Mouse (Mus musculus): ENCODE data around the gene Sppl2b. TPM values are rescaled to one million over a fixed set of nuclear protein-coding genes. Genes with fewer than 3 reads are reported as not detected.

The Sppl2b gene
- 18.4 TPM for polyA plus RNA-seq (2017; shearing (Covaris generic))

DNA sequence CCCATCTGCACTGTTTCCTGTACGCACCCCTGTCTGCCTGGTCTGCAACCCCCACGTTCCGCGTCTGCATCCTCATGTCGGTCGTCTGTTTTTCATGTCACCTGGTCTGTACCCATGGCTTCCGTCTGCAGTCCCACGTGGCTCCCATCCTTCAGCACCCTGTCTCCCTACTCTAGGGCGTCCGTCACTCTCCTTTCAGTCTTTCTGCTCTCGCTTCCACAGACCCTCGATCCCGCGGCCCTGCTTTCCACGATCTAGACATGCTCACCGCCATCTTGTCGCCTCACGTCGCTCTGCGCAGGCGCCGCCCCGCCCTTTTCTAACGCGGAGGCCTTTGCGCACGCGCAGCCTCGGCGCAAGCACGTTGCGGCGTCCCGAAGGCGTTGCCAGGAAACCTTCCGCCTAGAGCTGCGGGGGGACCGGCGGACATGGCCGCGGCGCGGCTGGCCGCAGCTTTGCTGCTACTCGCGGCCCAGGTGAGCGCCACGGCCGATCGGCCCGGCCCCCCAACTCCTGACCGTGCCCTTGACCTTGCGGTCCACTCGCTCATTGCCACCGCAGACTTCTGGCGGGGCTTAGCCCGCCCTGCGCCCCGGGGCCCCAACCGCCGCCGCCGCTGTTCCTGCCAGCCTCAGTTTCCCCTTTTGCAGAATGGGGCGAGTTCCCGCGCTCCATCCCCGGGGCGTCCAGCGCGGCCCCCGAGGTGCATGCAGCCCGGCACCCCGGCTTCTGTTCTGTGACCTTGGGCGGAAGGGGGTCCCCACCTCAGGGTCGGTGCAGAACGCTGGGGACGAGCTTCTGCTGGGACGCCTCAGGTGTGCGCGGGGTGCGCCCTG is at the start of gene Sppl2b, which contains the start of gene Lsm7:
TSS of gene Sppl2b (plus strand) at position 363 of the 836 bp plus-strand sequence.
TSS of gene Lsm7 (minus strand) at position 297 of the 836 bp plus-strand sequence.

DNA sequence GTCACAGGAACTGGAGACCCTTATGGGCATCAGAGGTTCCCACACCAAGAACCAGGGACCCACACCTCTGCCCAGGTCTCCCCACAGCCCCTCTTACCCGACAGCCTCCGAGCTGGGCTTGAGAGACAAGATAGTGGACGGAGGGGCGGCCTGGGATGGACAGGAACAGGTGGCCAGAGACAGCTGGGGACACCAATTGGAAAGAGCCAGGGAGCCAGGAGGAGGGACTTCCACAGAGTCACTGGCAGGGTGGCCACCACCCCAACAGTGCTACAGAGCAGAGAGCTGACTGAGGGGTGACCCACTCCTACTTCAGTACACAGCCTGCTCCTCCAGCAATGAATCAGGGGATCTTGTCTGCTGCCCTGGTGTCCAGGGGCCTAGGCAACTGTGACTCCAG is 41.7 kb upstream of the Sppl2b start, which contains the start of gene Jsrp1:
TSS of gene Jsrp1 (minus strand) at position 133 of the 400 bp plus-strand sequence.

DNA sequence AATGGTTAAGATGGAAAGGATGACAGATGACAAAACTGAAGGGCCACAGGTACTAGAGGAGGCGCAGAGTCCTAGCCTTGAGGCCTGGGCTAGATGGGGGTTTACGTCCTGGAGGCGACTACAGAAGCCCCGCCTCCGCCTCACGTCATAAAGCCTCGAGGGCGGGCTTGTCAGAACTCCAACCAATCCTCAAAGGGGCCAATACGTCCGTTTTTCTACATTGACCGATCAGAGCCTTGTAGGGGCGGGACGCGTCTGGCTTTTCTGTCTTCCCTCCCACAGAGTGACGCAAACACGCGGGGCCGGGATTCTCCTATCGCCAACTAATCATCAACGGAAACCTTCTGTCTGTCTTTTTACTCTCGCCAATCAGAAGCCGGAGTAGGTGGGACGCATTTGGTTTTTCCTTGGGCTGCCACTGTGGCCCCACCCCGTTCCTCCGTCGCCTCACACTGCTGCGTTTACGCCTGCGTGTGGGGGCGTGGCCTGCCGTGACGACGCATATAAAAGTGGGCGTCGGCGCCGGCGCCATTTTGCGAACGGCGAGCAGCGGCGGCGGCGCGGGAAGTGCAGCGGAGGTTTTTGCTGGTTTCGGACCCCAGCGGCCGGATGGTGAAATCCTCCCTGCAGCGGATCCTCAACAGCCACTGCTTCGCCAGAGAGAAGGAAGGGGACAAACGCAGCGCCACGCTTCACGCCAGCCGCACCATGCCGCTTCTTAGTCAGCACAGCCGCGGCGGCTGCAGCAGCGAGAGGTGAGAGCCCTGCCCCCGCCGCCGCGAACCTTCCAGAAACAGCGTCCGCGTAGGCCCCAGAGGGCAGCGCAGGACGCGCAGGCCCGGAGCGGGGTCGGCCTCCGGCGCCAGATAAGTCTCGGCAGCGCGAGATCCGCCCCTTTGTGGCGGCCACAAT is 28.7 kb upstream of the Sppl2b start, which contains the start of gene Oaz1:
TSS of gene Oaz1 (plus strand) at position 506 of the 912 bp plus-strand sequence.

DNA sequence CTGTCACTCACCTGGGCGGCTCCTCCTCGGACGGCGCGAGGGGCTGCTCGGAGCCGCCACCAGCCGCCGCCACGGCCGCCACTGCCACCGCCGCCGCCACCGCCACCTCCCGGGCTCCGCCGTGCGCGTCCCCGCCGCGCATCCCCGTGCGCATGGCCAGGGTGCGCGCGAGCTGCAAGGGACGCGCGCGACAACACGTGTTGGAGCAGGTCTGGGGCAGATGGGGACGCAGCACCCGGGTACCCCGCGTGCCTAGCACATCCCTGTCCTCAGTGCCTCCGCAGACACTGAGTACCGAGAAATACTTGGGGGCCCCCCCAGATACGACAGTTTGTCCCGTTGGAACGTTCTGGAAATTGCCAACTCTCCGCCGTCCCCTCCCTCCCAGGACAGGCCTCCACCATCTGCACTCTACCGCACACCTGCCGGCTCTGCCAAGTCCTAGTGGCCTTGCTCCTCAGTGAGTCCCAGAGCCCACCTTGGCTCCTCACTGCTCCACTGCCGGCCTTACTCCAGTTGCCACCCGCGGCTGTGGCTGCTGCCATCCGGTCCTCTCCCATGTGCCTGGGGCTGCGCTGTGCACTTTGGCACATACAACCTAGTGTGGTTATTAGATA is 11.0 kb upstream of the Sppl2b start, which contains the start of gene Lingo3:
TSS of gene Lingo3 (minus strand) at position 109 of the 617 bp plus-strand sequence.

DNA sequence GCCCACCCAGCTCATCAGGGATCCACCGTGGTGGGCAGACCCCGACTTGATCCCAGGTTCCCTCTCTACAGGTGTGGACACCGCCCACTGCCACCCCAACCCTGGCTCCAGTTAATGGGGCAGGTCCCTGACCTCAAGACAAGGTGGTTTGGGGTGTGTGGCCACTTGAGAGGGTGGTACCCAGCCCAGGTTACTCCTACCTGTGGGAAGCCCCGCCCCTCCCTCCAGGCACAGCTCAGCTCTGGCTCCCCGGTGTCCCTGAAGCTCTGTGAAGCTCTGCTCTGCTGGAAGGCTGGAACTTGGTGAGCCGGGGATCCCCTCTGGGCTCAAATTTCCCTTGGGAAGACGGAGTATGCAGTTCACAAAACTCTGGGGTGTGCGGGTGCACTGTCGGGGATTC is 16.5 kb downstream of the Sppl2b start, which contains the start of gene Tmprss9:
TSS of gene Tmprss9 (plus strand) at position 268 of the 400 bp plus-strand sequence.

DNA sequence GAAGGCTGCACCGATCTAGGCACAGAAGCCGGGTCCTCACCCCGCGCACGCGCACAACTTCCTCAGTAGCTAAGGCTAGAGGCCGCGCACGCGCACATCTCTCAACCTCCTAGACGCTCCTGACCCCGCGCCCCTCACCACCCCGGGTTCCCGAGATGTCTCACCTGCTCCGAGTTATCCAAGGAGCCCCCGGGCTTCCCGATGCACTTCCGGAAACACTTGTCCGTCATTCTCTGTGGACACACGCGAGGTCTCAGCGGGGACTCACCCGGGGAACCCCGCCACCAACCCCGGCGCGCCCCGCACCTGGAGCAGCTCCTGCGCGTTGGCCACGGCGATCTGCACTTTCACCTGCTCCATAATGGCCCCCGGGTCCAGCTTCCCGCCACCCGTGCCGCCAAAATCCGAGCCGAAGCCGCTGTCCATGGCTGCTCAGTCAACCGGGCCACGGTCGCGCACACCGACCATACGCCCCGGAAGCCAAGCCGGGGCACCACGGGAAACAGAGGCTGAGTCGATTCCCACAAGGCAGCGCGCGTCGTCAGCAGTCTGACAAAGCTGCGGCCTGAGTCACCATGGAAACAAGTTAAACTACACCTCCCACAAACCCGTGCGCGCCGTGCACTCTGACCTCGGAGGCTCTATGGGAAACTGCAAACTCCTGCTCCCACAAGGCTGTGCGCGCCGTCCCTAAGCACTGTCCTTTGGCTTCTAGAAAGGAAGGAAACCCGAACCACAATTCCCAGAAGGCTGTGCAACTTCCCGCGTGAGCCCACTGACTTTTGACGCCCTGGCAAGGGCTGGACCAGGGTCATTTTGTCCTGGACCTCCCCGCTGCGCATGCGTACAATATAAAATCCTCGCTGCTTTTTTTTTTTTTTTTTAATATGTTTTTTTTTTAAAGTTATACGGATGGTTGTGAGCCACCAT is 45.5 kb downstream of the Sppl2b start, which contains the start of gene Timm13:
TSS of gene Timm13 (minus strand) at position 652 of the 930 bp plus-strand sequence.

DNA sequence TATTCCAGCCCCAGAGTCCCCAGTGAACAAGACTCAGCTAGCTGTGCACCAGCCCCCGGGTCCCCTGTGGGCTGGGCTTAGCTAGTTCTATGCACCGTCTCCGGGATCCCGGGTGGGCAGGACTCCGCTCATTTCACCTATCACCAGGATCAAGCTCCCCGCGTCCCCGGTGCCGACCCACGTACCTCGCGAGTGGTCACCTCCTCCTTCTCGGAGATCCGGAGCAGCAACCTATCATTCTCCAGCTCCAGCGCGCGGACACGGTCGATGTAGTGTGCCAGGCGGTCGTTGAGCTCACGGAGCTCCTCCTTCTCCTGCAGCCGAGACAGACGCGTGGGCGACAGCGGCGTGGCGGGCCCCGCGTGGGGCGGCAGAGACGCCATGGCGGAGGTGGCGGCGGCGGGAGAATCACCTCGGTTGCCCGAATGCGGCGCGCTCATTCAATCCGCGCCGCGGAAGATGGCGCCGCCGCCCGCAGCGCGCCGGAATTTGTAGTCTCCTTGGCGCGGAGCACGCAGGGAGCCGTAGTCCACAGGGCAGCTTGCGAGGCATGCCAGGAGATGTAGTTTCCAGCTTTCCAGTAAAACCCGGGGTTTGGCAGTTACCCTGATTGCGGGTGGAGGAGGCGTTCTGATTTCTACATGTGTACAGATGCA is 62.8 kb downstream of the Sppl2b start, which contains the start of gene Lmnb2:
TSS of gene Lmnb2 (minus strand) at position 467 of the 656 bp plus-strand sequence.

Other genes with a start within 250 kb of the Sppl2b start
- 14.3 TPM for gene Gm49322, start 249.3 kb upstream of the Sppl2b start, polyA plus RNA-seq (2017; shearing (Covaris generic))
- 338 TPM for gene Csnk1g2, start 232.4 kb upstream of the Sppl2b start, polyA plus RNA-seq (2017; shearing (Covaris generic))
- gene Btbd2, start 198.2 kb upstream of the Sppl2b start, polyA plus RNA-seq (2017; shearing (Covaris generic)): 16.0 TPM
- 200 TPM for gene Mknk2, start 177.2 kb upstream of the Sppl2b start, polyA plus RNA-seq (2017; shearing (Covaris generic))
- gene Mob3a, start 153.3 kb upstream of the Sppl2b start, polyA plus RNA-seq (2017; shearing (Covaris generic)): 123 TPM
- 72.1 TPM for gene Izumo4, start 153.1 kb upstream of the Sppl2b start, polyA plus RNA-seq (2017; shearing (Covaris generic))
- gene Ap3d1, start 113.0 kb upstream of the Sppl2b start, polyA plus RNA-seq (2017; shearing (Covaris generic)): 70.3 TPM
- gene Dot1l, start 100.1 kb upstream of the Sppl2b start, polyA plus RNA-seq (2017; shearing (Covaris generic)): 52.5 TPM
- gene Sf3a2, start 57.1 kb upstream of the Sppl2b start, polyA plus RNA-seq (2017; shearing (Covaris generic)): 57.5 TPM
- 202 TPM for gene Plekhj1, start 56.6 kb upstream of the Sppl2b start, polyA plus RNA-seq (2017; shearing (Covaris generic))
- gene Amh, start 50.0 kb upstream of the Sppl2b start, polyA plus RNA-seq (2017; shearing (Covaris generic)): not detected
- gene Jsrp1, start 41.8 kb upstream of the Sppl2b start, polyA plus RNA-seq (2017; shearing (Covaris generic)): 2.0 TPM
- gene Oaz1, start 28.6 kb upstream of the Sppl2b start, polyA plus RNA-seq (2017; shearing (Covaris generic)): 2,187 TPM
- gene Lingo3, start 11.2 kb upstream of the Sppl2b start, polyA plus RNA-seq (2017; shearing (Covaris generic)): 0.11 TPM
- gene Lsm7, start 66 bp upstream of the Sppl2b start, polyA plus RNA-seq (2017; shearing (Covaris generic)): 76.0 TPM
- not detected for gene Tmprss9, start 16.6 kb downstream of the Sppl2b start, polyA plus RNA-seq (2017; shearing (Covaris generic))
- gene Timm13, start 45.7 kb downstream of the Sppl2b start, polyA plus RNA-seq (2017; shearing (Covaris generic)): 151 TPM
- gene Lmnb2, start 63.0 kb downstream of the Sppl2b start, polyA plus RNA-seq (2017; shearing (Covaris generic)): 18.5 TPM
- gene Gadd45b, start 74.8 kb downstream of the Sppl2b start, polyA plus RNA-seq (2017; shearing (Covaris generic)): 743 TPM
- gene Gng7, start 159.7 kb downstream of the Sppl2b start, polyA plus RNA-seq (2017; shearing (Covaris generic)): 0.55 TPM
- gene Diras1, start 170.4 kb downstream of the Sppl2b start, polyA plus RNA-seq (2017; shearing (Covaris generic)): not detected
- gene Slc39a3, start 182.2 kb downstream of the Sppl2b start, polyA plus RNA-seq (2017; shearing (Covaris generic)): 11.1 TPM
- 65.6 TPM for gene Sgta, start 204.9 kb downstream of the Sppl2b start, polyA plus RNA-seq (2017; shearing (Covaris generic))
- gene Thop1, start 214.8 kb downstream of the Sppl2b start, polyA plus RNA-seq (2017; shearing (Covaris generic)): 4.3 TPM
- not detected for gene Creb3l3, start 243.6 kb downstream of the Sppl2b start, polyA plus RNA-seq (2017; shearing (Covaris generic))

Data from effector memory CD4-positive, alpha-beta T cell, adult 7 months (primary cell).